In genomic region chr17:50211816-50212215, GRCm38 (mm10) we compare ENCODE assay signal across 23 mouse cellular contexts.
"Had no signal": no experiment of that assay in that cellular context is flagged by ENCODE, and none has a peak within 500 bp of the region (broad histone marks: within the 10 kb centered on the region; RNA-seq: fewer than 3 reads in every experiment).

No protein-coding gene starts in this region.

- H3K27me3 ChIP-seq: heart, embryonic 12.5 days; hindbrain, embryonic 12.5 days; intestine, embryonic 15.5 days; limb, embryonic 12.5 days; liver, embryonic 13.5 days; liver, embryonic 15.5 days had no signal

- H3K27ac ChIP-seq: heart, embryonic 10.5 days; hindbrain, embryonic 10.5 days; hindbrain, embryonic 12.5 days; hindbrain, embryonic 14.5 days; intestine, embryonic 15.5 days; layer of hippocampus, adult 2 months; left cerebral cortex, adult 2 months; limb, embryonic 10.5 days; limb, embryonic 12.5 days; liver, embryonic 13.5 days; liver, embryonic 15.5 days had no signal

- H3K4me1 ChIP-seq: heart, embryonic 10.5 days; heart, embryonic 12.5 days; hindbrain, embryonic 10.5 days; hindbrain, embryonic 12.5 days; intestine, embryonic 15.5 days; limb, embryonic 10.5 days; limb, embryonic 12.5 days; liver, embryonic 13.5 days; liver, embryonic 15.5 days had no signal

- DNase-seq: gastrocnemius, postnatal 10 days; gastrocnemius, postnatal 25 days; heart, adult 18-20 months; heart, postnatal 10 days; heart, postnatal 4 days; kidney, adult 18-20 months; kidney, adult 8-10 months; kidney, postnatal 10 days; kidney, postnatal 25 days; kidney, postnatal 4 days; liver; liver, embryonic 13.5 days had no signal

- H3K36me3 ChIP-seq: heart, embryonic 10.5 days; heart, embryonic 12.5 days; hindbrain, embryonic 10.5 days; hindbrain, embryonic 12.5 days; intestine, embryonic 15.5 days; limb, embryonic 10.5 days; limb, embryonic 12.5 days; liver, embryonic 13.5 days; liver, embryonic 15.5 days had no signal

- H3K4me3 ChIP-seq: heart, embryonic 10.5 days; heart, embryonic 12.5 days; hindbrain, embryonic 10.5 days; hindbrain, embryonic 12.5 days; intestine, embryonic 15.5 days; layer of hippocampus, adult 2 months; left cerebral cortex, adult 2 months; limb, embryonic 10.5 days; limb, embryonic 12.5 days; liver, embryonic 13.5 days; liver, embryonic 15.5 days had no signal

- H3K9me3 ChIP-seq: heart, embryonic 10.5 days; heart, embryonic 12.5 days; hindbrain, embryonic 10.5 days; hindbrain, embryonic 12.5 days; intestine, embryonic 15.5 days; limb, embryonic 10.5 days; limb, embryonic 12.5 days; liver, embryonic 13.5 days; liver, embryonic 15.5 days had no signal
